Mouse (Mus musculus) MEL (cell line): Measurements from ENCODE around the gene Cntnap2.

Source experiments
- CTCF ChIP-seq, 3 experiments: IDR thresholded peaks in 2 of 3; conservative IDR thresholded peaks in 1 of 3; 2 replicates each; pipeline ENCODE4 v1.5.1; 2011 to 2012; ENCODE audit warnings: low read length in 3 of 3, low read depth in 2 of 3, mild to moderate bottlenecking in 2 of 3, improper control_type of control experiment in 1 of 3, inconsistent platforms in 1 of 3, mixed read lengths in 1 of 3, moderate library complexity in 1 of 3; ENCODE audit not compliant: control insufficient read depth in 1 of 3, insufficient read depth in 1 of 3, poor library complexity in 1 of 3, severe bottlenecking in 1 of 3
- ELF1 ChIP-seq: IDR thresholded peaks from 2 replicates; pipeline ENCODE4 v1.6.1; 2014; ENCODE audit warnings: low read depth, mild to moderate bottlenecking, inconsistent platforms, low read length, improper control_type of control experiment, moderate library complexity
- KAT2A ChIP-seq: conservative IDR thresholded peaks from 2 replicates; pipeline ENCODE4 v1.6.1; 2012; ENCODE audit warnings: low read depth, low read length, improper control_type of control experiment, inconsistent platforms
- MEF2A ChIP-seq: IDR thresholded peaks from 2 replicates; pipeline ENCODE4 v1.6.1; 2014; ENCODE audit warnings: low read depth, mild to moderate bottlenecking, inconsistent platforms, low read length, improper control_type of control experiment; ENCODE audit not compliant: poor library complexity, insufficient replicate concordance, severe bottlenecking; ENCODE audit errors: extremely low read depth
- MXI1 ChIP-seq: IDR thresholded peaks from 2 replicates; pipeline ENCODE4 v1.6.1; 2011; ENCODE audit warnings: mild to moderate bottlenecking, low read depth, low read length, improper control_type of control experiment
- POLR2A ChIP-seq, 2 experiments: IDR thresholded peaks; 2 replicates each; pipeline ENCODE4 v1.6.1; 2011 to 2012; ENCODE audit warnings: low read length in 2 of 2, mild to moderate bottlenecking in 2 of 2, control low read depth in 1 of 2, improper control_type of control experiment in 1 of 2, low read depth in 1 of 2, moderate library complexity in 1 of 2; ENCODE audit not compliant: control insufficient read depth in 1 of 2, insufficient read depth in 1 of 2, poor library complexity in 1 of 2
- POLR2AphosphoS2 ChIP-seq: IDR thresholded peaks from 2 replicates; pipeline ENCODE4 v1.6.1; 2011; ENCODE audit warnings: low read length, improper control_type of control experiment
- SIN3A ChIP-seq: IDR thresholded peaks from 2 replicates; pipeline ENCODE4 v1.6.1; 2012; ENCODE audit warnings: low read length, improper control_type of control experiment, inconsistent platforms
- TAL1 ChIP-seq: IDR thresholded peaks from 2 replicates; pipeline ENCODE4 v1.6.1; 2012; ENCODE audit warnings: mild to moderate bottlenecking, inconsistent platforms, low read length, moderate library complexity, mixed read lengths
- USF2 ChIP-seq, 2 experiments: IDR thresholded peaks; 2 replicates each; pipeline ENCODE4 v1.6.1; 2011 to 2012; ENCODE audit warnings: improper control_type of control experiment in 2 of 2, low read length in 2 of 2, borderline replicate concordance in 1 of 2, inconsistent platforms in 1 of 2, low read depth in 1 of 2, mild to moderate bottlenecking in 1 of 2; ENCODE audit not compliant: insufficient read depth in 1 of 2
- ZC3H11A ChIP-seq: IDR thresholded peaks from 2 replicates; pipeline ENCODE4 v1.6.1; 2012; ENCODE audit warnings: low read depth, mild to moderate bottlenecking, inconsistent platforms, low read length, improper control_type of control experiment
- ZNF384 ChIP-seq: IDR thresholded peaks from 2 replicates; pipeline ENCODE4 v1.6.1; 2012; ENCODE audit warnings: low read depth, mild to moderate bottlenecking, inconsistent platforms, low read length, improper control_type of control experiment

DNA sequence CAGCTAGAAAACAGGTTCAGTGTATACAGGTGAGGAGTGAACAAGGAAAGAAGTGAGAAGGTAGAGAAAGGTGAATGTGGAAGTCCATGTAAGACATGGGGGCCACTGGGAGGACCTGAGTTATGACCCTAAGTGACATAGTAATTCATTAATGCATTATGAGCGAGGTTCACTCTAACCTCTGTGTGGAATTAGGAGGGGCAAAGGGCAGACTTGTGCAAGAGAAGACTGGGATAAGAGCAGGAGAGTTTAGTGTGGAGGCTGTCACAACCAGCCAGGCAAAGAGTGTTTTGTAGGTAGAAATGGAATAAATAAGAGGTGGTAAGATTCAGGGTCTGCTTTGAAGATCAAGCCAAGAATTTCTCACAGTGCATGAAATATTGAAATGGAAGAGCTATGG is 2045.8 kb downstream of the Cntnap2 start:
- TF ChIP-seq POLR2AphosphoS2 = no peak
- no peak for TF ChIP-seq CTCF (IDR thresholded peaks at IDR 0.05 in 2 of 3, conservative IDR thresholded peaks at IDR 0.05 in 1 of 3; ENCODE audit: control insufficient read depth in 1 of 3, insufficient read depth in 1 of 3, low read depth in 2 of 3, low read length in 3 of 3, poor library complexity in 1 of 3, severe bottlenecking in 1 of 3)
- TF ChIP-seq POLR2A (IDR thresholded peaks at IDR 0.05; ENCODE audit: control insufficient read depth in 1 of 2, insufficient read depth in 1 of 2, low read depth in 1 of 2, low read length in 2 of 2, poor library complexity in 1 of 2) = no peak
- no peak for TF ChIP-seq TAL1
- no peak for TF ChIP-seq MXI1
- TF ChIP-seq KAT2A = no peak
- no peak for TF ChIP-seq ZC3H11A
- TF ChIP-seq ZNF384 = no peak
- TF ChIP-seq SIN3A = no peak
- no peak for TF ChIP-seq MEF2A
- no peak for TF ChIP-seq ELF1
- no peak for TF ChIP-seq USF2 (IDR thresholded peaks at IDR 0.05; ENCODE audit: borderline replicate concordance in 1 of 2, insufficient read depth in 1 of 2, low read depth in 1 of 2, low read length in 2 of 2)
